Mouse (Mus musculus) lung, postnatal 0 days (tissue): Measurements from ENCODE around the gene Kars. TPM values are rescaled to one million over a fixed set of nuclear protein-coding genes. Genes with fewer than 3 reads are reported as not detected.

Experiments
- ATAC-seq: fragments of 200-750 bp; cut with Nextera tagmentation; 2 replicates; pipeline ENCODE4 v1.8.0; 2017; ENCODE audit warnings: moderate library complexity
- DNase-seq: peaks from one replicate; pipeline ENCODE4 v3.0.0-alpha.2; 2016; ENCODE audit warnings: low spot score
- H3K27ac ChIP-seq: fragments of 300-500 bp; sonication (generic); 2 replicates; pipeline ENCODE4 v1.5.1; 2014; ENCODE audit warnings: antibody characterized with exemption, mild to moderate bottlenecking, low read length, mixed read lengths
- H3K27me3 ChIP-seq: fragments of 300-500 bp; sonication (generic); replicated peaks from 2 replicates; pipeline ENCODE4 v1.6.1; 2014; ENCODE audit warnings: low read length, mixed read lengths; ENCODE audit not compliant: insufficient read depth
- H3K36me3 ChIP-seq: fragments of 300-500 bp; sonication (generic); 2 replicates; pipeline ENCODE4 v1.6.1; 2014; ENCODE audit warnings: low read length, mixed read lengths; ENCODE audit not compliant: insufficient read depth
- H3K4me1 ChIP-seq: fragments of 300-500 bp; sonication (generic); 2 replicates; pipeline ENCODE4 v1.6.1; 2014; ENCODE audit warnings: antibody characterized with exemption, low read depth, low read length, mixed read lengths; ENCODE audit not compliant: insufficient read depth
- H3K4me2 ChIP-seq: fragments of 300-500 bp; sonication (generic); replicated peaks from 2 replicates; pipeline ENCODE4 v1.6.1; 2014; ENCODE audit warnings: low read depth, mild to moderate bottlenecking, low read length, moderate library complexity, mixed read lengths
- H3K4me3 ChIP-seq: fragments of 300-500 bp; sonication (generic); 2 replicates; pipeline ENCODE4 v1.5.1; 2014; ENCODE audit warnings: low read depth, low read length
- H3K9ac ChIP-seq: fragments of 300-500 bp; sonication (generic); replicated peaks from 2 replicates; pipeline ENCODE4 v1.6.1; 2014; ENCODE audit warnings: low read depth, mild to moderate bottlenecking
- H3K9me3 ChIP-seq: fragments of 300-500 bp; sonication (generic); 2 replicates; pipeline ENCODE4 v1.6.1; 2016; ENCODE audit warnings: low read length, mixed read lengths
- CTCF ChIP-seq: IDR thresholded peaks from 2 replicates; pipeline ENCODE4 v1.5.1; 2016; ENCODE audit warnings: antibody characterized with exemption, mild to moderate bottlenecking
- EP300 ChIP-seq: IDR thresholded peaks from 2 replicates; pipeline ENCODE4 v1.6.1; 2016; ENCODE audit warnings: antibody characterized with exemption, mild to moderate bottlenecking, control low read depth
- WGBS: fragments of 180-500 bp; shearing (Covaris S2); extraction: QIAGEN DNeasy Blood & Tissue Kit; methylation state at CpG from one replicate; pipeline ENCODE4 v1.1.7; 2014; 5-methylcytosine and 5-hydroxymethylcytosine counted together
- polyA plus RNA-seq: library from polyadenylated mRNA; unstranded; fragments of >200 nt; fragmentation: Nextera tagmentation; extraction: Ambion mirVana; gene quantifications from 2 replicates; pipeline ENCODE4 v1.2.1, GENCODE M21; 2015

Gene Kars
- polyA plus RNA-seq, 1 experiment from 2014 or later, result 67.8 TPM

DNA sequence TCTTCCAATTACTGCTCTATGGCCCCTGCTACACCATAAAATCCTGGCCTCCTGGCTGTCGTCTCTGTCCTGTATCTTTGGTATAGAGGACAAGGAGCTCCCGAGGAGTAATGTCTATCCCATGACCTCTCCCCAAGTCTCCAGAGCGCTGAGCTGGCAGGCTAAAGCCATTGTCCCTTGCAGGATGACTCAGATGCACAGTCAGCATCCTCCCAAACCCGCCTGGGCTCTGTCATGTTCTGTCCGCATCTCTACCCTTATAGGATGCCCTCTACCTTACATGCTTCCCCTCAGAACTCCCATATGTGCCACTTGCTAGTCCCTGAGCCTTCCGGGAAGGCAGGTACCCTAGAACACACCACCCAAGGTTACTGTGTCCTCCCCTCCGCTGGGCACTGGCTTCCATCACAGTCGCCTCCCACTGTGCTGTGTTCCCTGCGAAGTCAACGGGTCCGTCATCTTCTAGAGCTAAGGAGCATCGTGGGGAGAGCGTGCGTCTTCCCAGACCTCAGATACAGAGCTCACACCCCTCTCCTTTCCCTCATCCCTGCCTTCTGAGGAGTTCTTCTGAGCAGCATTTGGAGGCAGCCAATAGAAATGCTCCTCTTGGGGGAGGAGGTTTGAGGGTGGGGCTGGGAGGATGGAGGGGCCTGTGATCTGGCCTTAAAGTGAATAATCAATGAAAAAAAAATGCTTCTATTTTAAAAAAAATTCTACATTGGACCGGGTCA is 50.4 kb downstream of the Kars start:
- ATAC-seq, result no peak
- 69% methylated on average over 15 of the region's 15 CpGs for WGBS
- H3K27ac ChIP-seq, result no peak overlapping the region

DNA sequence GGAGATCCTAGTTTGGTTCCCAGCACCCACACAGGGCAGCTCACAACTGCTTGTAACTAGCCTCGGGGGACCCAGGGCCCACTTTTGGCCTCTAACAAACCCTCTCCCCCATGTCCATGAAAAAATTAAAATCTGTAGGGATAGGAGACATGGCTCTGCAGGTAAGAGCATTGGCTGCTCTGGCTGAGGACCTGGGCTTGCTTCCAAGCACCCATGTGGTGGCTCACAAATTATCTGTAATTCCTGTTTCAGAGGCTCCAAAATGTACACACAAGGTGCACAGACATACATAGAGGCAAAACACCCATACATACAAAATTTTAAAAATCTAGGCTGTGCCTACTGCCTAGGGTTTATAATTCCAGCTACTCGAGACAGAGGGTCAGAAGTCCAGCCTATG is 53.9 kb downstream of the Kars start:
- Histone ChIP-seq H3K4me1 (no peaks in the 10 kb centered on the region), H3K36me3 (peaks cover 6% of the 10 kb centered on the region; the same call in 1 of the 2 replicates), H3K9me3 (no peaks in the 10 kb centered on the region), H3K4me2 (no peak overlapping the region), H3K27ac (no peak overlapping the region), H3K27me3 (no peaks in the 10 kb centered on the region), H3K4me3 (no peak overlapping the region), H3K9ac (no peak overlapping the region)
- ATAC-seq (no peak), DNase-seq (no peak)
- TF ChIP-seq CTCF, result no peak
- no peak for TF ChIP-seq EP300
- 90% methylated on average over 2 of the region's 2 CpGs for WGBS

More for the DNA sequence above, 50.4 kb downstream of the Kars start:
- peaks cover 6% of the 10 kb centered on the region; the same call in 1 of the 2 replicates for H3K36me3 ChIP-seq
- no peaks in the 10 kb centered on the region for H3K9me3 ChIP-seq
- no peak overlapping the region for H3K9ac ChIP-seq
- no peaks in the 10 kb centered on the region for H3K27me3 ChIP-seq
- TF ChIP-seq EP300, result no peak
- TF ChIP-seq CTCF, result no peak
- no peak for DNase-seq
- no peaks in the 10 kb centered on the region for H3K4me1 ChIP-seq
- H3K4me3 ChIP-seq, result no peak overlapping the region
- H3K4me2 ChIP-seq, result no peak overlapping the region

DNA sequence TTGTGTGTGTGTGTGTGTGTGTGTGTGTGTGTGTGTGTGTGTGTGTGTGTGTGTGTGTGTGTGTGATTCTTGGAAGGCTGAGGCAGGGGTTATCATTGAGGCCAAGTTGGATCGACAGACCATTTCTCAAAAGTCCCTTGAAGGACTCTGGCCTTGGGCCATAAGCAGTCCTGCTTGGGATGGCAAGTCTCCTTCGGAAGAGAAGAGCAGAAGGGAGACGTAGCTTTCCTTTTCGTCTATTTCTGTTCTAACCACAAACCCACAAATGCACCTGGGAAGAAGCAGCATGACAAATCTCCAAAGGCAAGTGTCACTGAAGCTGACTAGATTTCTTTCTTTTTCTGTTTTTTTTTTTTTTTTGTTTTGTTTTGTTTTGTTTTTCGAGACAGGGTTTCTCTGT is 55.2 kb downstream of the Kars start:
- ATAC-seq (no peak), DNase-seq (no peak)
- no peak overlapping the region for H3K27ac ChIP-seq
- TF ChIP-seq EP300 (no peak), CTCF (no peak)
- whole genome bisulfite sequencing, result 75% methylated on average over 5 of the region's 5 CpGs
- no peaks in the 10 kb centered on the region for H3K27me3 ChIP-seq
- no peak overlapping the region for H3K9ac ChIP-seq
- H3K4me1 ChIP-seq, result no peaks in the 10 kb centered on the region
- H3K36me3 ChIP-seq, result peaks cover 6% of the 10 kb centered on the region; the same call in 1 of the 2 replicates
- no peak overlapping the region for H3K4me3 ChIP-seq
- H3K4me2 ChIP-seq, result no peak overlapping the region
- no peaks in the 10 kb centered on the region for H3K9me3 ChIP-seq

DNA sequence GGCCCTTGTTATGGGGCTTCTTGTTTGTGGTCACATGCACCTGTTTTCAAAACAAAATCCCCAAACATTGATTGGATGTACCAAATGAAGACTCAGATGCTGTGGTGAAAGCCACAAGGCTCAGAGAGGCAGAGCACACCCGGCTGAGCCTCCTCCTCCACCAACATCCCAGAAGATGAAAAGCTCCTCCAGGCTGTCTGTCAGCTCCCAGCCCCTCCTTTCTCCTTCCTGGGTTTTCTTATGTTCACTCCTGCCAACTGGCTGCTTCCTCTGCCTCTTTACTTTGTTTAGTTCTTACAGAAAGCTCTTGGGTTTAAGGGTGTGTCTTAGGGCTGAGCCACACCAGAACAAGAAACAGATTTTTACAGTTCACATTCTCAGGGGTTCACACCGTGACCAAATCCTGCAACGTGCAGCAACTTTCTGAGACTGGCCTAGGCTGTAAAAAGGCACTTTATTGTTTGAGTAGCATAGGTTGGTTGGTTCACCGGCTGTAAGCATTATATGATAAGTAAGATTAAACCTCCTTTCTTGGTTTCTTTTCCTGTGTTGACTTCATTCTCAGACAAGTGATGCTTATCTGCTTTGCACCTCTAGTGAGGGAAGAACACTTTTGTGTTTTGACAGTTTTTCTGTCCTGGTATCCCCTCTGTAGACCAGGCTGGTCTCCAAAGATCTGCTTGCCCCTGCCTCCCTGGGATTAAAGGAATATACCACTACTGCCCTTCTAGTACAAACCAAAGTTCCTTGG is 56.1 kb downstream of the Kars start:
- no peak for TF ChIP-seq CTCF
- no peak for TF ChIP-seq EP300
- Histone ChIP-seq H3K4me2 (no peak overlapping the region), H3K27ac (no peak overlapping the region), H3K9ac (no peak overlapping the region), H3K27me3 (no peaks in the 10 kb centered on the region), H3K4me3 (no peak overlapping the region), H3K4me1 (no peaks in the 10 kb centered on the region), H3K9me3 (no peaks in the 10 kb centered on the region), H3K36me3 (peaks cover 6% of the 10 kb centered on the region; the same call in 1 of the 2 replicates)
- WGBS, result 81% methylated on average over 4 of the region's 4 CpGs
- DNase-seq (no peak), ATAC-seq (no peak)

GRCm38 (mm10) chr8:111951936-111952335 is 59.2 kb downstream of the Kars start:
- no peaks in the 10 kb centered on the region for H3K27me3 ChIP-seq
- WGBS, result 97% methylated on average over 5 of the region's 5 CpGs
- H3K4me3 ChIP-seq, result no peak overlapping the region
- H3K9ac ChIP-seq, result no peak overlapping the region
- TF ChIP-seq CTCF (no peak), EP300 (no peak)
- DNase-seq (no peak), ATAC-seq (no peak)
- no peak overlapping the region for H3K4me2 ChIP-seq
- H3K4me1 ChIP-seq, result no peaks in the 10 kb centered on the region
- H3K27ac ChIP-seq, result no peak overlapping the region
- H3K36me3 ChIP-seq, result peaks cover 8% of the 10 kb centered on the region; the same call in 1 of the 2 replicates
- no peaks in the 10 kb centered on the region for H3K9me3 ChIP-seq

DNA sequence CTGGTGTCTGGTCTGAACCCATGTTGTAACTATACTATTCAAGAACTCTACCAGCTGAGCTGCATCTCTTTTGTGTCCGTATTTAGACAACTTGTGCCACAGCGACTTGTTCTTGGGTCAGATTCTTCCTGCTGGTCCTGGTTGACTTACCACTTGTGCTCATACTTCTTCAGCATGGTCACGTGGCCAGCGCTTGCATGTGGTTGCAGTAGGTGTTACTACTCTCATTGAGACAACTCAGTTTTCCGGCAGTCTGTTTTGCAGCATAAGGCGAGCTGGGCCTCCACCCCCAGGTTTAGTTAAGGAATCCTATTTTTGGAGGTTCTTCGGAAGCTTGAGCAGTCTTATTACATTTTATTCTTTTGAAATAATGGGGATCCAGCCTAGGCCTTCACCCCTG is 59.8 kb downstream of the Kars start:
- no peaks in the 10 kb centered on the region for H3K27me3 ChIP-seq
- TF ChIP-seq CTCF, result no peak
- TF ChIP-seq EP300, result no peak
- H3K27ac ChIP-seq, result no peak overlapping the region
- H3K4me2 ChIP-seq, result no peak overlapping the region
- 94% methylated on average over 7 of the region's 7 CpGs for WGBS
- no peak for DNase-seq
- no peaks in the 10 kb centered on the region for H3K4me1 ChIP-seq
- ATAC-seq, result no peak
- H3K4me3 ChIP-seq, result no peak overlapping the region
- H3K9me3 ChIP-seq, result no peaks in the 10 kb centered on the region
- H3K36me3 ChIP-seq, result peaks cover 12% of the 10 kb centered on the region; the same call in 1 of the 2 replicates
- H3K9ac ChIP-seq, result no peak overlapping the region
